Mouse (Mus musculus): ENCODE data around the gene Cpsf6.

DNA sequence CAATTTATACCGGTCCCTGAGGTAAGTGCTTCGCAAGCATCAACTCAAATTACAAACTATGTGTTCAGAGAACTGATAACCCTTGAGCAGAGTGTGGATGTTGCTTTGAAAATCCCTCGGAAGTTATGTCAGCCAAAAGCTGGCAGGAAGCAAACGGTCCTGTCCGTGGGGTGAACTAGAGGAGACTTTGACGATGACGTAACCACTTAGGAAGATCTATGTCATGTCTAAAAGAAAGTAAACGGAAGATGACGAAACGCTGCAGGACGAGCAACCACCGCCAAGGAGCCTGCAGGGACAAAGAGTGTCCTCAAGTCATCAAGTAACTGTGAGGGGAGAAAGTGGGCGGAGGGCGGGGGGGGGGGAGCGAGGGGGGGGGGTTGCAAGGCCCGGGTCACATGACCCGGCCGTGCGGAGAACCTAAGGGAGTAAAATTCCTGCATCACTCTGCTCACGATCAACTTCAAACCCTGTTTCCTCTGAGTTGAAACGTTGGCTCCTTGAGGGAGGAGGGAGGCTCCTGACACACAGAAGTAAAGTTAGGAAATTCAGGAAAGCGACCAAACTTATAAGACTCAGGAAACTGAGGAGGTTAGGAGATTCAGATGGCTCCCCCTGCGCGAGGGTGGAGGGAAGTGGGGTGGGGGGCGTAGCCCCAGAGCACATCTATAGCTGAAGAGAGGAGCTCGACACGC is 13.5 kb upstream of the Cpsf6 start:
- TF ChIP-seq POLR2A (IDR thresholded peaks at IDR 0.05; ENCODE audit: low read depth, low read length), result no peak
- no peak for TF ChIP-seq CTCF (IDR thresholded peaks at IDR 0.05; ENCODE audit: borderline replicate concordance, insufficient read depth, low read length)
